Mouse (Mus musculus) splenic B cell, adult 2 months (primary cell): Measurements from ENCODE around the gene Gm11020.

Experiments used
- DNase-seq: peaks from one replicate; pipeline ENCODE4 v3.0.0-alpha.2; 2011; ENCODE audit warnings: low read depth, low spot score
- H3K27me3 ChIP-seq: 2 replicates; pipeline ENCODE4 v1.6.1; 2012; ENCODE audit warnings: mild to moderate bottlenecking, low read length, moderate library complexity, mixed read lengths; ENCODE audit not compliant: control insufficient read depth, poor library complexity, insufficient read depth, severe bottlenecking
- H3K36me3 ChIP-seq: 2 replicates; pipeline ENCODE4 v1.6.1; 2012; ENCODE audit warnings: mild to moderate bottlenecking, low read length, moderate library complexity, mixed read lengths; ENCODE audit not compliant: control insufficient read depth, poor library complexity, insufficient read depth, severe bottlenecking

The Gm11020 gene

DNA sequence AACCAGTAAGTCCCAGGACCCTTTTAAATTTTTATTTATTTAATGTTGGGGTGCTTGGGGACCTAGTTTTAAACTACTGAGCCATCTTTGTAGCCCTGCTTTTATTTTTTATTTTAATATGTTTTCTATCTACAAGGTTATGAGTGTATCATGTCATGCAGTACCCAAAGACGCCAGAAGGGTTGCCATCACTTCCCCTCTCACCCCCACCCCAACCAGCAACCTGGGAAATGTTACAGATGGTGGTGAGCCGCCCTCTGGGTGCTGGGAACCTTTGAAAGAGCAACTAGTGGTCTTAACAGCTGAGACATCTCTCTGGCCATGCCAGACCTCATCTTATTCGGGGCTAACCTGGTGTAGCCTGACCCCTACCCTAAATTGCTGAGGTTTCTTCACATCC lies 16.5 kb downstream of the Gm11020 start:
- H3K27me3 ChIP-seq, result no peaks in the 10 kb centered on the region
- DNase-seq, result peak; percentile 52
- no peaks in the 10 kb centered on the region for H3K36me3 ChIP-seq

- no peak for DNase-seq
These were observed 18.0 kb downstream of the Gm11020 start, which contains the start of gene Cmtm3 for GRCm38 (mm10) chr8:104339229-104339982. Cmtm3 (plus strand) TSS chr8:104339410.

GRCm38 (mm10) chr8:104339983-104340232 lies 18.5 kb downstream of the Gm11020 start:
- Histone ChIP-seq H3K27me3 (no peaks in the 10 kb centered on the region), H3K36me3 (no peaks in the 10 kb centered on the region)
- no peak for DNase-seq

More at GRCm38 (mm10) chr8:104339229-104339982, 18.0 kb downstream of the Gm11020 start, which contains the start of gene Cmtm3:
- Histone ChIP-seq H3K36me3 (no peaks in the 10 kb centered on the region), H3K27me3 (no peaks in the 10 kb centered on the region)

DNA sequence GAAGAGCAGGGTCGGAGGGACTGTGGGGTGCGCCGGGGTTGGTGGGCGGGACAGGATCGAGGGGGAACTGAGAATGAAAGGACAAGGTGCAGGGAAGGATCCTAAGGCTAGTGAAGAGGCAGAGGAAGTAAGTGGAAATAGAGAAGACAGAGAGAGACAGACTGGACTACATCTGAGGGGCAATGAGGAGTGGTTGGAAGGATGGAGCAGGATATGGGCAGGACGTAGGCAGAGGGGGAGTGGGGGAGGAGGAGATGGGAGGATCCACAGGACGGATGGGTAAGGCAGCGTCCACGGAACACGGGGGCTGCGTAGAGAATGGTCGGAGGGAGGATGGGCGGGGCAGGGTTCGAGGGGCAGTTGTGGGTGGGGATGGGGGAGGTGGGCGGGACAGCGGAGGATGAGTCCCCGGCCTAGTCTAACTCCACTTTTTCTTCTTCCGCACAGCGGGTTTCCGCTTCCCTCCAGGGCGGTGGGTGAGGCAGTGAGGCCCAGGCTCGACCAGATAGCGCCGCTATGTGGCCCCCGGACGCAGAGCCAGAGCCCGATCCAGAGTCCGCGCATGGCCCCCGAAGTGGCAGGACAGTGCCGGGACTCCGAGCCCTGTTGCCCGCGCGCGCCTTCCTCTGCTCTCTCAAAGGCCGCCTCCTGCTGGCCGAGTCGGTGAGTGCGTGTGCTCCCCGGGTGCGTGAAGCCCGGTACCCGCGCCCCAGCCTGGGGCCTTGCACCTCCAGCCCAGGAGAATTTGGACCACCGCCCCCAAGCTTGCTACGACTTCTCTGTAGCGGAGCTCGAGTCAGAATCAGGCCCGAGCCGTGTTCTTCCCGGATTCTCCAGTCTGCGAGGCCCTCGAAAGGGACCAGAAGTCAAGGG lies 19.1 kb downstream of the Gm11020 start:
- DNase-seq, result peak; percentile 84
- H3K27me3 ChIP-seq, result no peaks in the 10 kb centered on the region

GRCm38 (mm10) chr8:104341106-104341561 lies 19.8 kb downstream of the Gm11020 start:
- DNase-seq, result no peak
- Histone ChIP-seq H3K27me3 (no peaks in the 10 kb centered on the region), H3K36me3 (no peaks in the 10 kb centered on the region)

More for the DNA sequence above, 19.1 kb downstream of the Gm11020 start:
- no peaks in the 10 kb centered on the region for H3K36me3 ChIP-seq

- H3K27me3 ChIP-seq, result no peaks in the 10 kb centered on the region
- H3K36me3 ChIP-seq, result no peaks in the 10 kb centered on the region
- no peak for DNase-seq
These were observed 20.3 kb downstream of the Gm11020 start for GRCm38 (mm10) chr8:104341678-104342077.

GRCm38 (mm10) chr8:104342426-104342825 lies 21.1 kb downstream of the Gm11020 start:
- Histone ChIP-seq H3K27me3 (no peaks in the 10 kb centered on the region), H3K36me3 (no peaks in the 10 kb centered on the region)
- no peak for DNase-seq

DNA sequence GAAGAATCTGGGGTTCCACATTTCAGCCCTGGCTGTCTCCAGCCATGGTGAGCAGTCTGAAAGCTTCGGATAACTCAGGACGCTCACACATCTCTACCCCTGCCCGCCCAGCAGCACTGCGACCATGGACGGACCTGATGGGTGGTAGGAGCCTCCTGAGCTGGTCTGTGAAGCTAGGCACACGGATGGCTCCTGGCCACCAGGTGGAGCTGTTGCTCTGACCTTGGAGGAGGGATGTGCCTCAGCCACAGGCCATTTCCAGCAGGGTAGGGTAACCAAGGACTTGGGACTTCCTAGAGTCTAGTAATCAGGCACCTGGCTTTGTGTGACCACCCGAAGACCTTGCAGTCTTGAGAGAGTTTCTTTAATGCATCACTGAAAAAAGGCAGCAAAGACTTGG lies 22.6 kb downstream of the Gm11020 start:
- no peaks in the 10 kb centered on the region for H3K36me3 ChIP-seq
- H3K27me3 ChIP-seq, result no peaks in the 10 kb centered on the region
- peak; percentile 90 for DNase-seq

- DNase-seq, result no peak
- no peaks in the 10 kb centered on the region for H3K27me3 ChIP-seq
- H3K36me3 ChIP-seq, result no peaks in the 10 kb centered on the region
These were observed 23.3 kb downstream of the Gm11020 start for GRCm38 (mm10) chr8:104344622-104345021.

- Histone ChIP-seq H3K36me3 (no peaks in the 10 kb centered on the region), H3K27me3 (no peaks in the 10 kb centered on the region)
- no peak for DNase-seq
These were observed 25.3 kb downstream of the Gm11020 start for GRCm38 (mm10) chr8:104346706-104347105.

DNA sequence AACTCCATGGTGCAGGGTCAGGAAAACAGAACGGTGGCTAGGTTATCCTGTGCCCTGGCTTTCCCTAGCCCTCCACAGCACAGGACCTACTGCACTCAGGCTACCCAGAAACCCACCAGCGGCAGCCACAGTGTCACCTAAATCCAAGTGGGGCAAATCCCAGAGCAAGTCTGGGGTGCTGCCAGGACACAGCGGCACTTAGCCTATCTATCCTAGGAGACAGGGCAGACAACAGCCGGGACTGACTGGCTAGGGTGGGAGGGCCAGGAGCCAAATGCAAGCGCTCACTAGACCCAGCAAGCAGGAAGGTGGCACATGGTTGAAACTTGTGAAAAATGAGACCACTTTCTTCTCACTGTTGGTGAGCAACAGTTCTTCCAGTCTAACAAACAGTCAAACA lies 27.6 kb downstream of the Gm11020 start:
- Histone ChIP-seq H3K36me3 (no peaks in the 10 kb centered on the region), H3K27me3 (no peaks in the 10 kb centered on the region)
- DNase-seq, result no peak

DNA sequence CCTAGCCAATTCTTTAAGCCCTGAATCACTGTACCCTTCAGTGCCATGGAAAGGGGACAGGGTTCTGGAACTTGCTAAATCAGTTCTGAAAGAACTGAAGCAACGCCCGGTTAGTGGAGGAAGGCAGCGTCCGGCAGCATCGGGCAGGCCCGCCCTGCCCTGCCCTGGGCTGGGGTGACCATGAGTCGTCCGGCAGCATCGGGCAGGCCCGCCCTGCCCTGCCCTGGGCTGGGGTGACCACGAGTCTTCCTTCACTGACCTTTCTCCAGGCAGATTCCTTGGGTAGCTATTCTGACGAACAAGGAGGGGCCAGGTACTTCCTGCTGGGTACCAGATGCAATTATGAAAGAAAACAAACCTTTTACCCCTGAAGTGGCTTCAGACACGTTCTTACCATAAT lies 28.7 kb downstream of the Gm11020 start:
- no peak for DNase-seq
- Histone ChIP-seq H3K36me3 (no peaks in the 10 kb centered on the region), H3K27me3 (no peaks in the 10 kb centered on the region)

GRCm38 (mm10) chr8:104353186-104353585 lies 31.8 kb downstream of the Gm11020 start:
- DNase-seq, result no peak
- no peaks in the 10 kb centered on the region for H3K27me3 ChIP-seq

GRCm38 (mm10) chr8:104354504-104354903 lies 33.1 kb downstream of the Gm11020 start:
- Histone ChIP-seq H3K36me3 (no peaks in the 10 kb centered on the region), H3K27me3 (no peaks in the 10 kb centered on the region)
- DNase-seq, result no peak

More at GRCm38 (mm10) chr8:104353186-104353585, 31.8 kb downstream of the Gm11020 start:
- no peaks in the 10 kb centered on the region for H3K36me3 ChIP-seq

- DNase-seq, result no peak
- Histone ChIP-seq H3K27me3 (no peaks in the 10 kb centered on the region), H3K36me3 (no peaks in the 10 kb centered on the region)
These were observed 37.3 kb downstream of the Gm11020 start for GRCm38 (mm10) chr8:104358637-104359036.
